Mouse (Mus musculus) myocyte (in vitro differentiated cells): ENCODE results near the gene Ly86.

Experiments
- CEBPB ChIP-seq: IDR thresholded peaks from 2 replicates; pipeline ENCODE4 v1.6.1; 2011; ENCODE audit warnings: mild to moderate bottlenecking, moderate library complexity; ENCODE audit not compliant: poor library complexity, insufficient read depth, severe bottlenecking
- E2F4 ChIP-seq: IDR thresholded peaks from one replicate; pipeline ENCODE4 v1.6.1; 2011; ENCODE audit warnings: mild to moderate bottlenecking, control low read depth, moderate library complexity; ENCODE audit not compliant: insufficient read depth
- MAX ChIP-seq: IDR thresholded peaks from one replicate; pipeline ENCODE4 v1.6.1; 2011; ENCODE audit warnings: low read depth, mild to moderate bottlenecking, control low read depth
- MYOD1 ChIP-seq, 3 experiments: IDR thresholded peaks; one replicate each; pipeline ENCODE4 v1.6.1; 2011; ENCODE audit warnings: control low read depth in 2 of 3, low read depth in 2 of 3, mild to moderate bottlenecking in 2 of 3, moderate library complexity in 1 of 3; ENCODE audit not compliant: insufficient read length in 2 of 3, control insufficient read depth in 1 of 3
- MYOG ChIP-seq, 3 experiments: IDR thresholded peaks; one replicate each; pipeline ENCODE4 v1.6.1; 2011; ENCODE audit warnings: control low read depth in 2 of 3, low read depth in 2 of 3, mild to moderate bottlenecking in 2 of 3; ENCODE audit not compliant: insufficient read length in 2 of 3, control insufficient read depth in 1 of 3, insufficient read depth in 1 of 3
- POLR2A ChIP-seq: IDR thresholded peaks from one replicate; pipeline ENCODE4 v1.6.1; 2011; ENCODE audit warnings: low read depth, mild to moderate bottlenecking, control low read depth, moderate library complexity; ENCODE audit not compliant: insufficient read length
- POLR2AphosphoS2 ChIP-seq: IDR thresholded peaks from one replicate; pipeline ENCODE4 v1.6.1; 2011; ENCODE audit warnings: low read depth, control low read depth; ENCODE audit not compliant: insufficient read length
- REST ChIP-seq: IDR thresholded peaks from one replicate; pipeline ENCODE4 v1.6.1; 2011; ENCODE audit warnings: mild to moderate bottlenecking, control low read depth, moderate library complexity; ENCODE audit not compliant: insufficient read depth, insufficient read length
- SRF ChIP-seq: IDR thresholded peaks from one replicate; pipeline ENCODE4 v1.6.1; 2011; ENCODE audit warnings: low read depth; ENCODE audit not compliant: control insufficient read depth, insufficient read length
- TCF12 ChIP-seq: IDR thresholded peaks from one replicate; pipeline ENCODE4 v1.6.1; 2011; ENCODE audit warnings: mild to moderate bottlenecking, control low read depth; ENCODE audit not compliant: poor library complexity, insufficient read depth, severe bottlenecking
- TCF3 ChIP-seq: IDR thresholded peaks from one replicate; pipeline ENCODE4 v1.6.1; 2011; ENCODE audit warnings: low read depth, control low read depth; ENCODE audit not compliant: insufficient read length
- USF1 ChIP-seq: IDR thresholded peaks from one replicate; pipeline ENCODE4 v1.6.1; 2011; ENCODE audit warnings: low read depth, mild to moderate bottlenecking, control low read depth, moderate library complexity

- TF ChIP-seq POLR2A = no peak
- TF ChIP-seq MAX = no peak
- no peak for TF ChIP-seq E2F4
- TF ChIP-seq POLR2AphosphoS2 = no peak
- TF ChIP-seq USF1 = no peak
- no peak for TF ChIP-seq REST
- TF ChIP-seq MYOD1 (IDR thresholded peaks at IDR 0.05; ENCODE audit: control insufficient read depth in 1 of 3, insufficient read length in 2 of 3, low read depth in 2 of 3) = no peak
- no peak for TF ChIP-seq TCF12
- no peak for TF ChIP-seq MYOG (IDR thresholded peaks at IDR 0.05; ENCODE audit: control insufficient read depth in 1 of 3, insufficient read depth in 1 of 3, insufficient read length in 2 of 3, low read depth in 2 of 3)
- TF ChIP-seq CEBPB = no peak
- no peak for TF ChIP-seq SRF
- TF ChIP-seq TCF3 = no peak
These were observed 106.0 kb downstream of the Ly86 start for GRCm38 (mm10) chr13:37451021-37451420.
